Mouse (Mus musculus) liver, embryonic 14.5 days (tissue): ENCODE measurements around the gene Spns3. TPM values are rescaled to one million over a fixed set of nuclear protein-coding genes. Genes with fewer than 3 reads are reported as not detected.

Experiments
- ATAC-seq: fragments of 200-750 bp; cut with Nextera tagmentation; 2 replicates; pipeline ENCODE4 v1.8.0; 2017; ENCODE audit warnings: moderate number of reproducible peaks, mild to moderate bottlenecking, moderate library complexity; ENCODE audit not compliant: insufficient read depth
- DNase-seq, 3 experiments: peaks; one replicate each; pipeline ENCODE4 v3.0.0-alpha.2; 2012 to 2013; ENCODE audit warnings: low read depth in 3 of 3, low spot score in 3 of 3
- H3K27ac ChIP-seq: fragments of 300-500 bp; sonication (generic); 2 replicates; pipeline ENCODE4 v1.5.1; 2014; ENCODE audit warnings: moderate library complexity, mild to moderate bottlenecking, control low read depth, inconsistent platforms
- H3K27me3 ChIP-seq: fragments of 300-500 bp; sonication (generic); 2 replicates; pipeline ENCODE4 v1.6.1; 2014; ENCODE audit warnings: mild to moderate bottlenecking, low read length, moderate library complexity; ENCODE audit not compliant: control insufficient read depth, insufficient read depth
- H3K36me3 ChIP-seq: fragments of 300-500 bp; sonication (generic); replicated peaks from 2 replicates; pipeline ENCODE4 v1.6.1; 2014; ENCODE audit warnings: low read depth; ENCODE audit not compliant: control insufficient read depth, insufficient read depth
- H3K4me1 ChIP-seq, 2 experiments: fragments of 200-500 bp in 1 of 2; fragments of 300-500 bp in 1 of 2; sonication (generic) in 1 of 2; replicated peaks; 2 replicates each; pipeline ENCODE4 v1.6.1; 2012 to 2014; ENCODE audit warnings: antibody characterized with exemption in 1 of 2, inconsistent platforms in 1 of 2, low read length in 1 of 2; ENCODE audit not compliant: control insufficient read depth in 2 of 2, insufficient read depth in 2 of 2
- H3K4me2 ChIP-seq: fragments of 300-500 bp; sonication (generic); 2 replicates; pipeline ENCODE4 v1.6.1; 2014; ENCODE audit warnings: low read depth, mild to moderate bottlenecking, control low read depth, moderate library complexity
- H3K4me3 ChIP-seq, 2 experiments: fragments of 200-500 bp in 1 of 2; fragments of 300-500 bp in 1 of 2; sonication (generic) in 1 of 2; 2 replicates each; pipeline ENCODE4 v1.5.1; 2012 to 2014; ENCODE audit warnings: low read depth in 2 of 2, low read length in 2 of 2, mild to moderate bottlenecking in 2 of 2, control low read depth in 1 of 2, inconsistent platforms in 1 of 2, moderate library complexity in 1 of 2; ENCODE audit not compliant: insufficient read depth in 1 of 2
- H3K9ac ChIP-seq: fragments of 300-500 bp; sonication (generic); replicated peaks from 2 replicates; pipeline ENCODE4 v1.6.1; 2014; ENCODE audit warnings: mild to moderate bottlenecking, control low read depth, moderate library complexity
- H3K9me3 ChIP-seq: fragments of 300-500 bp; sonication (generic); 2 replicates; pipeline ENCODE4 v1.6.1; 2016; ENCODE audit warnings: low read length, mixed read lengths; ENCODE audit not compliant: control insufficient read depth
- CTCF ChIP-seq: IDR thresholded peaks from 2 replicates; pipeline ENCODE4 v1.5.1; 2016; ENCODE audit warnings: antibody characterized with exemption, low read depth, control low read depth
- EP300 ChIP-seq: IDR thresholded peaks from 2 replicates; pipeline ENCODE4 v1.6.1; 2016; ENCODE audit warnings: antibody characterized with exemption, low read depth
- WGBS: fragments of 180-500 bp; shearing (Covaris S2); extraction: QIAGEN DNeasy Blood & Tissue Kit; methylation state at CpG from one replicate; pipeline ENCODE4 v1.1.7; 2014; ENCODE audit not compliant: insufficient replicate concordance; 5-methylcytosine and 5-hydroxymethylcytosine counted together
- polyA plus RNA-seq, 2 experiments: library from polyadenylated mRNA; depleted of rRNA in 1 of 2; stranded (reverse) in 1 of 2; unstranded in 1 of 2; fragments of >200 nt; fragmentation: Nextera tagmentation in 1 of 2; extraction: Ambion mirVana in 1 of 2; gene quantifications; 2 replicates each; pipeline versions ENCODE4 v1.2.1 to v1.2.3; 2012 to 2014

Spns3 gene
- polyA plus RNA-seq, 2 experiments, result 1.3 TPM

- H3K4me2 ChIP-seq, result peak overlapping the region; percentile 65
- peak overlapping the region; percentile 31 to 49 for H3K4me3 ChIP-seq
- ATAC-seq, result no peak
- H3K27ac ChIP-seq, result no peak overlapping the region
- H3K9me3 ChIP-seq, result no peaks in the 10 kb centered on the region
- TF ChIP-seq EP300 (no peak), CTCF (peak; percentile 42)
- no peak overlapping the region for H3K9ac ChIP-seq
- H3K4me1 ChIP-seq, result peaks cover 0 to 3% of the 10 kb centered on the region in 2 experiments; a peak in 2 of 4 replicates
- no peaks in the 10 kb centered on the region for H3K36me3 ChIP-seq
- H3K27me3 ChIP-seq, result no peaks in the 10 kb centered on the region
- 5% methylated on average over 24 of the region's 24 CpGs for WGBS
- DNase-seq, result no peak
Measured at GRCm38 (mm10) chr11:72576466-72577351, 26.4 kb upstream of the Spns3 start.

- no peak for ATAC-seq
- Histone ChIP-seq H3K9ac (no peak overlapping the region), H3K27ac (no peak overlapping the region), H3K9me3 (no peaks in the 10 kb centered on the region), H3K4me2 (peak overlapping the region; percentile 65), H3K4me3 (peak overlapping the region; percentile 31 to 49; a peak in 3 of 4 replicates), H3K27me3 (no peaks in the 10 kb centered on the region), H3K36me3 (no peaks in the 10 kb centered on the region), H3K4me1 (peaks cover 0 to 3% of the 10 kb centered on the region in 2 experiments; a peak in 2 of 4 replicates)
- no peak for DNase-seq
- TF ChIP-seq EP300, result no peak
- no peak for TF ChIP-seq CTCF
- WGBS, result 38% methylated on average over 7 of the region's 7 CpGs
Measured at GRCm38 (mm10) chr11:72576111-72576465, 25.8 kb upstream of the Spns3 start.

- DNase-seq (no peak), ATAC-seq (no peak)
- peaks cover 0 to 8% of the 10 kb centered on the region in 2 experiments; a peak in 2 of 4 replicates for H3K4me1 ChIP-seq
- no peaks in the 10 kb centered on the region for H3K9me3 ChIP-seq
- peak; percentile 73 for TF ChIP-seq CTCF
- no peak for TF ChIP-seq EP300
- no peak overlapping the region for H3K4me2 ChIP-seq
- no peaks in the 10 kb centered on the region for H3K36me3 ChIP-seq
- WGBS, result 93% methylated on average over 1 of the region's 1 CpGs
- H3K9ac ChIP-seq, result no peak overlapping the region
- H3K4me3 ChIP-seq, result no peak overlapping the region
- H3K27ac ChIP-seq, result no peak overlapping the region
- no peaks in the 10 kb centered on the region for H3K27me3 ChIP-seq
Measured at GRCm38 (mm10) chr11:72573819-72574218, 23.5 kb upstream of the Spns3 start.

GRCm38 (mm10) chr11:72570319-72570979 is 20.1 kb upstream of the Spns3 start:
- Histone ChIP-seq H3K27ac (no peak overlapping the region), H3K9me3 (no peaks in the 10 kb centered on the region), H3K4me3 (peak overlapping the region in 1 of 2 experiments; percentile 38; a peak in 1 of 4 replicates), H3K36me3 (no peaks in the 10 kb centered on the region), H3K4me2 (peak overlapping the region; percentile 50), H3K9ac (no peak overlapping the region), H3K27me3 (no peaks in the 10 kb centered on the region), H3K4me1 (peaks cover 0 to 5% of the 10 kb centered on the region in 2 experiments; a peak in 2 of 4 replicates)
- no peak for ATAC-seq
- 2% methylated on average over 18 of the region's 18 CpGs for WGBS
- TF ChIP-seq CTCF (peak; percentile 85), EP300 (no peak)
- peak; percentile 61 to 66 (median 62) for DNase-seq

- H3K4me3 ChIP-seq, result no peak overlapping the region
- no peak for ATAC-seq
- no peak overlapping the region for H3K27ac ChIP-seq
- no peaks in the 10 kb centered on the region for H3K27me3 ChIP-seq
- no peaks in the 10 kb centered on the region for H3K36me3 ChIP-seq
- no peaks in the 10 kb centered on the region for H3K9me3 ChIP-seq
- 62% methylated on average over 11 of the region's 11 CpGs for WGBS
- no peak overlapping the region for H3K9ac ChIP-seq
- TF ChIP-seq EP300, result no peak
- TF ChIP-seq CTCF, result no peak
- no peak for DNase-seq
- H3K4me2 ChIP-seq, result no peak overlapping the region
- H3K4me1 ChIP-seq, result peaks cover 0 to 5% of the 10 kb centered on the region in 2 experiments; a peak in 2 of 4 replicates
Measured at GRCm38 (mm10) chr11:72569671-72570318, 19.5 kb upstream of the Spns3 start.
